Mouse (Mus musculus) sigmoid colon, adult 10 weeks (tissue): Measurements from ENCODE around the gene Gabrb1. TPM values are rescaled to one million over a fixed set of nuclear protein-coding genes. Genes with fewer than 3 reads are reported as not detected.

ENCODE experiments used
- polyA plus RNA-seq: library from polyadenylated mRNA; stranded (reverse); fragments of 350-450 nt; fragmentation: Illumina TruSeq; extraction: RNeasy Lipid Tissue Mini Kit (QIAGEN cat#74804); gene quantifications from one replicate; pipeline ENCODE4 v1.2.3, GENCODE M21; 2014; ENCODE audit warnings: low read depth, low replicate concordance

Gabrb1 gene
- polyA plus RNA-seq, result 0.03 TPM

GRCm38 (mm10) chr5:71657482-71658114 lies at the start of gene Gabrb1:
Gene Gabrb1, plus strand, starts transcription at chr5:71658113.

GRCm38 (mm10) chr5:71658115-71658497 lies 193 bp downstream of the Gabrb1 start, which contains the start of gene Gabra4:
Gene Gabra4, minus strand, starts transcription at chr5:71658308.

GRCm38 (mm10) chr5:72167594-72168284 lies 509.8 kb downstream of the Gabrb1 start, which contains the start of gene Commd8:
Gene Commd8, minus strand, starts transcription at chr5:72168189.

Other genes with a start within 250 kb of the Gabrb1 start
- gene Cox7b2, start 109.9 kb upstream of the Gabrb1 start, polyA plus RNA-seq, result not detected
- gene Gabra4, start 195 bp downstream of the Gabrb1 start, polyA plus RNA-seq, result 0.66 TPM